Mouse (Mus musculus) myocyte (in vitro differentiated cells): ENCODE data around the gene Cd2bp2.

Source experiments
- CEBPB ChIP-seq: IDR thresholded peaks from 2 replicates; pipeline ENCODE4 v1.6.1; 2011; ENCODE audit warnings: mild to moderate bottlenecking, moderate library complexity; ENCODE audit not compliant: poor library complexity, insufficient read depth, severe bottlenecking
- MAX ChIP-seq: IDR thresholded peaks from one replicate; pipeline ENCODE4 v1.6.1; 2011; ENCODE audit warnings: low read depth, mild to moderate bottlenecking, control low read depth
- MYOG ChIP-seq, 3 experiments: IDR thresholded peaks; one replicate each; pipeline ENCODE4 v1.6.1; 2011; ENCODE audit warnings: control low read depth in 2 of 3, low read depth in 2 of 3, mild to moderate bottlenecking in 2 of 3; ENCODE audit not compliant: insufficient read length in 2 of 3, control insufficient read depth in 1 of 3, insufficient read depth in 1 of 3
- POLR2A ChIP-seq: IDR thresholded peaks from one replicate; pipeline ENCODE4 v1.6.1; 2011; ENCODE audit warnings: low read depth, mild to moderate bottlenecking, control low read depth, moderate library complexity; ENCODE audit not compliant: insufficient read length
- POLR2AphosphoS2 ChIP-seq: IDR thresholded peaks from one replicate; pipeline ENCODE4 v1.6.1; 2011; ENCODE audit warnings: low read depth, control low read depth; ENCODE audit not compliant: insufficient read length
- TCF12 ChIP-seq: IDR thresholded peaks from one replicate; pipeline ENCODE4 v1.6.1; 2011; ENCODE audit warnings: mild to moderate bottlenecking, control low read depth; ENCODE audit not compliant: poor library complexity, insufficient read depth, severe bottlenecking
- USF1 ChIP-seq: IDR thresholded peaks from one replicate; pipeline ENCODE4 v1.6.1; 2011; ENCODE audit warnings: low read depth, mild to moderate bottlenecking, control low read depth, moderate library complexity

- TF ChIP-seq USF1 = no peak
- no peak for TF ChIP-seq POLR2A
- TF ChIP-seq MYOG (IDR thresholded peaks at IDR 0.05; ENCODE audit: control insufficient read depth in 1 of 3, insufficient read depth in 1 of 3, insufficient read length in 2 of 3, low read depth in 2 of 3) = no peak
- no peak for TF ChIP-seq CEBPB
- TF ChIP-seq TCF12 = no peak
- peak; percentile 75 for TF ChIP-seq POLR2AphosphoS2
- TF ChIP-seq MAX = no peak
Observed at GRCm38 (mm10) chr7:127196484-127196883, 634 bp upstream of the Cd2bp2 start.
